Mouse (Mus musculus) limb, embryonic 11.5 days (tissue): ENCODE measurements around the gene Map10. TPM values are rescaled to one million over a fixed set of nuclear protein-coding genes. Genes with fewer than 3 reads are reported as not detected.

Source experiments
- ATAC-seq: fragments of 200-750 bp; cut with Nextera tagmentation; 2 replicates; pipeline ENCODE4 v1.8.0; 2017; ENCODE audit warnings: low read depth; ENCODE audit not compliant: insufficient number of reproducible peaks, low FRiP score, low TSS enrichment
- DNase-seq: peaks from one replicate; pipeline ENCODE4 v3.0.0-alpha.2; 2015; ENCODE audit warnings: low spot score
- H3K27ac ChIP-seq: fragments of 300-500 bp; sonication (generic); replicated peaks from 2 replicates; pipeline ENCODE4 v1.5.1; 2014; ENCODE audit warnings: low read depth, mild to moderate bottlenecking, low read length
- H3K27me3 ChIP-seq: fragments of 300-500 bp; sonication (generic); 2 replicates; pipeline ENCODE4 v1.6.1; 2014; ENCODE audit warnings: mild to moderate bottlenecking, low read length, mixed read lengths; ENCODE audit not compliant: control insufficient read depth, insufficient read depth
- H3K36me3 ChIP-seq: fragments of 300-500 bp; sonication (generic); 2 replicates; pipeline ENCODE4 v1.6.1; 2014; ENCODE audit warnings: mild to moderate bottlenecking, low read length, moderate library complexity, mixed read lengths; ENCODE audit not compliant: control insufficient read depth, insufficient read depth
- H3K4me1 ChIP-seq: fragments of 300-500 bp; sonication (generic); 2 replicates; pipeline ENCODE4 v1.6.1; 2014; ENCODE audit warnings: low read length, mixed read lengths; ENCODE audit not compliant: control insufficient read depth, insufficient read depth
- H3K4me2 ChIP-seq: fragments of 300-500 bp; sonication (generic); 2 replicates; pipeline ENCODE4 v1.6.1; 2014; ENCODE audit warnings: low read depth, mild to moderate bottlenecking, moderate library complexity; ENCODE audit not compliant: severe bottlenecking
- H3K4me3 ChIP-seq: fragments of 300-500 bp; sonication (generic); 2 replicates; pipeline ENCODE4 v1.5.1; 2014; ENCODE audit warnings: low read depth, low read length
- H3K9ac ChIP-seq: fragments of 300-500 bp; sonication (generic); 2 replicates; pipeline ENCODE4 v1.6.1; 2014; ENCODE audit warnings: mild to moderate bottlenecking, low read length
- H3K9me3 ChIP-seq: fragments of 300-500 bp; sonication (generic); 2 replicates; pipeline ENCODE4 v1.6.1; 2016; ENCODE audit warnings: low read length; ENCODE audit not compliant: control insufficient read depth
- WGBS: fragments of 180-500 bp; shearing (Covaris S2); extraction: QIAGEN DNeasy Blood & Tissue Kit; methylation state at CpG from one replicate; pipeline ENCODE4 v1.1.7; 2014; 5-methylcytosine and 5-hydroxymethylcytosine counted together
- polyA plus RNA-seq: library from polyadenylated mRNA; unstranded; fragments of >200 nt; fragmentation: Nextera tagmentation; extraction: Ambion mirVana; gene quantifications from 2 replicates; pipeline ENCODE4 v1.2.1, GENCODE M21; 2014

The Map10 gene
- polyA plus RNA-seq, 1 experiment from 2014 or later: 7.0 TPM

- DNase-seq (no peak), ATAC-seq (no peak)
- Histone ChIP-seq H3K27ac (no peak overlapping the region), H3K9ac (no peak overlapping the region), H3K27me3 (no peaks in the 10 kb centered on the region), H3K4me1 (no peaks in the 10 kb centered on the region; the same call in 1 of the 2 replicates), H3K9me3 (no peaks in the 10 kb centered on the region), H3K36me3 (no peaks in the 10 kb centered on the region), H3K4me2 (no peak overlapping the region), H3K4me3 (no peak overlapping the region)
- 81% methylated on average over 6 of the region's 6 CpGs for WGBS
Observed at GRCm38 (mm10) chr8:125662669-125663048, 7.0 kb upstream of the Map10 start.

- Histone ChIP-seq H3K9me3 (peaks cover under 1% of the 10 kb centered on the region; the same call in 1 of the 2 replicates), H3K36me3 (no peaks in the 10 kb centered on the region; the same call in 1 of the 2 replicates), H3K4me2 (no peak overlapping the region), H3K27me3 (no peaks in the 10 kb centered on the region), H3K4me1 (no peaks in the 10 kb centered on the region; the same call in 1 of the 2 replicates), H3K27ac (no peak overlapping the region), H3K9ac (no peak overlapping the region), H3K4me3 (no peak overlapping the region)
- WGBS: 64% methylated on average over 8 of the region's 8 CpGs
- no peak for ATAC-seq
- no peak for DNase-seq
Observed at GRCm38 (mm10) chr8:125665183-125665875, 4.3 kb upstream of the Map10 start.

- H3K4me1 ChIP-seq: no peaks in the 10 kb centered on the region; the same call in 1 of the 2 replicates
- no peak overlapping the region for H3K9ac ChIP-seq
- no peaks in the 10 kb centered on the region for H3K27me3 ChIP-seq
- H3K27ac ChIP-seq: no peak overlapping the region
- WGBS: 42% methylated on average over 2 of the region's 2 CpGs
- no peaks in the 10 kb centered on the region; the same call in 1 of the 2 replicates for H3K36me3 ChIP-seq
- DNase-seq (no peak), ATAC-seq (no peak)
- no peak overlapping the region for H3K4me2 ChIP-seq
- H3K4me3 ChIP-seq: no peak overlapping the region
- H3K9me3 ChIP-seq: peaks cover 6% of the 10 kb centered on the region; the same call in 1 of the 2 replicates
Observed at GRCm38 (mm10) chr8:125665876-125666186, 3.8 kb upstream of the Map10 start.

- Histone ChIP-seq H3K9me3 (peaks cover 10% of the 10 kb centered on the region; the same call in 1 of the 2 replicates), H3K27me3 (no peaks in the 10 kb centered on the region), H3K9ac (no peak overlapping the region), H3K36me3 (no peaks in the 10 kb centered on the region; the same call in 1 of the 2 replicates), H3K4me3 (no peak overlapping the region), H3K4me2 (no peak overlapping the region), H3K27ac (no peak overlapping the region), H3K4me1 (no peaks in the 10 kb centered on the region; the same call in 1 of the 2 replicates)
- DNase-seq (no peak), ATAC-seq (no peak)
- WGBS: 46% methylated on average over 5 of the region's 5 CpGs
Observed at GRCm38 (mm10) chr8:125666201-125666600, 3.4 kb upstream of the Map10 start.

GRCm38 (mm10) chr8:125667248-125667647, 2.4 kb upstream of the Map10 start:
- ATAC-seq: no peak
- H3K9me3 ChIP-seq: peaks cover 18% of the 10 kb centered on the region; the same call in 1 of the 2 replicates
- 89% methylated on average over 2 of the region's 2 CpGs for WGBS

GRCm38 (mm10) chr8:125669159-125669699, 389 bp upstream of the Map10 start:
- DNase-seq: no peak
- peaks cover 18% of the 10 kb centered on the region; the same call in 1 of the 2 replicates for H3K9me3 ChIP-seq
- no peak overlapping the region for H3K27ac ChIP-seq
- H3K4me2 ChIP-seq: peak overlapping the region; percentile 81
- H3K27me3 ChIP-seq: no peaks in the 10 kb centered on the region
- WGBS: 79% methylated on average over 14 of the region's 14 CpGs
- H3K4me3 ChIP-seq: no peak overlapping the region
- ATAC-seq: no peak; the same call in 1 of the 2 replicates
- H3K36me3 ChIP-seq: peaks cover 2% of the 10 kb centered on the region; the same call in 1 of the 2 replicates
- no peak overlapping the region for H3K9ac ChIP-seq
- H3K4me1 ChIP-seq: no peaks in the 10 kb centered on the region; the same call in 1 of the 2 replicates

More at GRCm38 (mm10) chr8:125667248-125667647, 2.4 kb upstream of the Map10 start:
- H3K27me3 ChIP-seq: no peaks in the 10 kb centered on the region
- H3K27ac ChIP-seq: no peak overlapping the region
- no peaks in the 10 kb centered on the region; the same call in 1 of the 2 replicates for H3K4me1 ChIP-seq
- no peak for DNase-seq
- H3K4me3 ChIP-seq: no peak overlapping the region
- peaks cover 2% of the 10 kb centered on the region; the same call in 1 of the 2 replicates for H3K36me3 ChIP-seq
- H3K4me2 ChIP-seq: no peak overlapping the region
- H3K9ac ChIP-seq: no peak overlapping the region

- H3K27me3 ChIP-seq: no peaks in the 10 kb centered on the region
- H3K36me3 ChIP-seq: peaks cover 2% of the 10 kb centered on the region; the same call in 1 of the 2 replicates
- H3K4me2 ChIP-seq: peak overlapping the region; percentile 81
- H3K4me1 ChIP-seq: no peaks in the 10 kb centered on the region; the same call in 1 of the 2 replicates
- DNase-seq (no peak), ATAC-seq (peak; percentile 24; the same call in 1 of the 2 replicates)
- H3K9ac ChIP-seq: no peak overlapping the region; the same call in 1 of the 2 replicates
- WGBS: 94% methylated on average over 6 of the region's 6 CpGs
- H3K9me3 ChIP-seq: peaks cover 18% of the 10 kb centered on the region; the same call in 1 of the 2 replicates
- H3K4me3 ChIP-seq: peak overlapping the region; percentile 51
- no peak overlapping the region for H3K27ac ChIP-seq
Observed at GRCm38 (mm10) chr8:125670420-125670819, 802 bp downstream of the Map10 start.

- ATAC-seq (no peak), DNase-seq (no peak)
- H3K4me1 ChIP-seq: no peaks in the 10 kb centered on the region; the same call in 1 of the 2 replicates
- H3K36me3 ChIP-seq: peaks cover 2% of the 10 kb centered on the region; the same call in 1 of the 2 replicates
- WGBS: 96% methylated on average over 9 of the region's 9 CpGs
- H3K27ac ChIP-seq: no peak overlapping the region
- peaks cover 18% of the 10 kb centered on the region; the same call in 1 of the 2 replicates for H3K9me3 ChIP-seq
- no peak overlapping the region for H3K4me3 ChIP-seq
- H3K9ac ChIP-seq: no peak overlapping the region
- no peaks in the 10 kb centered on the region for H3K27me3 ChIP-seq
- H3K4me2 ChIP-seq: no peak overlapping the region
Observed at GRCm38 (mm10) chr8:125670906-125671305, 1.3 kb downstream of the Map10 start.
